Mouse (Mus musculus): ENCODE data around the gene Dnm3.
"Not testable (repeated sequence)": the region's sequence is repeated elsewhere in the genome, so short reads cannot be mapped to it uniquely, and the experiment has no call there.

Dnm3 gene

DNA sequence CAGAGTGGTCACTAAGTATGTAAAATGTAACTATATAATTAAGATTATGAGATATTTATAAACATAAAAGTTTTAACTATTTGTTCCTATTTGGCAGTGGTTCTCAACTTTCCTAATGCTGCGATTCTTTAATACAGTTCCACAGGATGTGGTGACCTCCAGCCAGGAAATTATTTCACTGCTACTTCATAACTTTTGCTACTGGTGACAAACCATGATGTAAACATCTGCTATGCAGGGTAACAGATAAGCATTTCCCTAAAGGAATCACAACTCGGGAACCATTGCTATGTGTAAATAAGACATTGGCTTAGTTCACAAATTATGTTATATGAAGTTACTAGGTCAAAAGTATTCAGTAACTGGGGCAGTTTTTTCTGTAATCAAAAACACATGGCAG, 48.9 kb downstream of the Dnm3 start:
- DNase-seq (ENCODE audit: low spot score) = no peak

DNA sequence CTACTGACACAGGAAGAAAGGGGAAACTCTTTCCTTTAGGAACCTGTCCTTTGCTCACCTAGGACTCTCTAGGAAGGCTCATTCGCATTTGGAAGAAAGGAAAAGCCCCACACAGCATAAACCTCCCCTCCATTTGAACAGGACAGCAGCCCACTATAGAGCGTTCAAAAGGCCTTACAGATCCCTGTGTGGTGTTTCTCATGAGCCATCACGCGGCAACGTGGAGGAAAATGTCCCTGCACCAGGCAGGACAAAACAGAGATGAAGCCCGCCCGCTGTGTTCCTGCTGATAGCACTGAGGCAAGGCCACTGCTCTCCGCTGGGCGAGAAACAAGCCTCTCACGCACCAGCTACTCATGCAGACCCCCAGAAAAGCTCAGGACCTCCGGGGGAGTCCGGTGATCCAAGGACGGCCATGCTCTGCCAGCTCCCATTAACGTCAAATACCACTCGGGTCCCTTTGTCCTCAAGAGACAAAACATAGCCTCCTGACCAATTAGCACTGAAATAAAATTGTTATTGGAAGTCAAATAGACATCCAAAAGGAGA, 51.8 kb downstream of the Dnm3 start:
- no peak for DNase-seq (ENCODE audit: low spot score)

DNA sequence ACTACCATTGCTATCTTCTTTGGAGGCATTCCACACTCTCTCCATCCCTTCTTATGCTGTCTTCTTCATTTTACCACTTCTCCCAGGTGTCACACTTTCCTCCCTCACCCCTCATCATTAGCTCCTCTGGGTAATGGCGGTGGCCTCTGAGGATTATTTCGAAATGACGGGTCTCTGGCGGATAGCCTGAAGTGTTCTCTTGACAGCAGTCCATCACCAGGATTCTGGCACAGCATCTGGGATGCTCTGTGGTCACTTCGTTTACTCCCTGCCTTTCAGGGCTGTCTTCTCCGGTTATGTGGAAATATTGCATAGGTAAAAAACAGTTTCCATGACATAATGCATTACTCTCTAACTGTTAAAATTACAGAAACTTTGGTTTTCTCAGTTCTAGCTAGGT, 55.0 kb downstream of the Dnm3 start:
- no peak for DNase-seq (ENCODE audit: low spot score)

DNA sequence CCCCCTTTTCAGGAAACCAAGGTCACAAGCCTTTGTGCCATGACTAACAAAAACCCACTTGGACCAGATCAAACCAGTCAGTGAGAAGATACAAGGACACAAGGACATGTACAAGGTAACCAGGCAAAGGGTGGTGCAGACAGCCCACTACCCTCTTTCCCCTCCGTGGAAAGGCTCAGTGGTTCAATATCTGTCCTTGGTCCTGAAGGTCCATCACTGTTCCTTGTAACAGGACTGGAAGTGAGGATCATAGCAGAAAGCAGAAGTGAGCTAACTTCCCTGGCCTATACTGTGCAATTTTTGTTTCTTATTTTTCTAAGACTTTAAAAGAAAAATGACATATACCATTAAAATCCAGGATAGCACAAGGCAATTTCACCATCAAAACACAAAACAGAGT, 64.0 kb downstream of the Dnm3 start:
- no peak for DNase-seq (ENCODE audit: low spot score)

DNA sequence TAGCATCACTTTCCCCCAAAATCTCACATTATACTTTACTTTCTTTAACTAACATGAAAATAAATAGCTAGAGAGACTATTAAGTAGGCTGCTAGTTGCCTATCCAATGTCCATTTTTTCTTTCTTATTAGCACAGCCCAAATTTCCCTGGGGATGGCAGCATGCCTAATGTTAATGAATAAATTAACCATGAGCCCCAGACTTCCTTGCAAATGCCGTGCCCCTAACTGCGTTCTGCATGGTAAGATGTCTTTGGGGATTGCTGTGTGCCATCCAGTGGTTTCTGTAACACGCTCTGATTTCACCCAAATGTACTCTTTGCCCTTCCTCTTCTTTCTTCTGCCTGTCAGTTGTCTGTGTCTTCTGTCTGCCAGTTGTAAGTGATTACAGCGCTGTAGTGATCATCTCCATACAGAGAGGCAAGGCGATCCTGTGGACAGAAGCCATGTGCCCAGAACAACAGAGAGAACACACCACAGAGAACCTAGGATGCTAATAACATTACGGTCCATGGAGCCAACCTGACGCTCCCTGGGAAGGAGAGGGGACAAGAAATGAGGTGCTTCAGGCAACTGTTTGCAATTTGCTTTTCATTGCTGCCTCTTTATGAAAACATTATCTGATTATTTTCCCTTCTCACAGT, 64.9 kb downstream of the Dnm3 start:
- no peak for DNase-seq (ENCODE audit: low spot score)

DNA sequence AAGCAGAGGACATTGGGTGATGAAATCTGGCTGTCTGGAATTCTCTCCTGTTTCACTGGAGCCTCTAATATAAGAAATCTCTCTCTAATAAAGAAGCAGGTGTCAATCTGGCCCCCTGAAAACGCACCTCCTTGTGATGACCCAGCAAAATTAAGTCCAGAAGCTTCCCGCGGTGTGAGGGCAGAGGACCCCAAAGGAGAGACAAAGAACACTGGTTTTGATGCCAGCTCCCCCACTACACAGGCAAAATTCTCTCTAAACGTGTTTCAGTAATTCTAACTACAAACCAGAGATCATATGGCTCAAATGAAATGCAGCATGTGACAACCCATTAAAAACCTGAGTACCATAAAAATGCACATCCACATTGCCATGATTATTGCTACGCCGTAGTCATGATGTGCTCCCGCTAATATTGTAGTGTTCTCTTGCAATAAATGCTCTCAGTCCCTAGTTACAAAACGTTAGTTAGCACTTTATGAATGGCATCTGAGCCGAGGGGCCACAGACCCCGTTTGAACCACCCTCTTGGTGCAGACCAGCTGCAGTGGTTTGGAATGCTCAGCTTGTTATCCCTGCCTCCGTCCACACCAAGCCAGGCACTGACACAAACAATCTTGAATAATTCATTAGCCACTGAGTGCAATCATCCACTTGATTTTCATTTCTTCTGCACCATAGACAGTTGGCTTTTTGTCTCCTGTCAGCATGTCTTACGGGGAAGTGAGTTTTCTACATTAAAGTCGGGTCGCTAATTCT, 67.4 kb downstream of the Dnm3 start:
- DNase-seq (ENCODE audit: low spot score) = no peak

DNA sequence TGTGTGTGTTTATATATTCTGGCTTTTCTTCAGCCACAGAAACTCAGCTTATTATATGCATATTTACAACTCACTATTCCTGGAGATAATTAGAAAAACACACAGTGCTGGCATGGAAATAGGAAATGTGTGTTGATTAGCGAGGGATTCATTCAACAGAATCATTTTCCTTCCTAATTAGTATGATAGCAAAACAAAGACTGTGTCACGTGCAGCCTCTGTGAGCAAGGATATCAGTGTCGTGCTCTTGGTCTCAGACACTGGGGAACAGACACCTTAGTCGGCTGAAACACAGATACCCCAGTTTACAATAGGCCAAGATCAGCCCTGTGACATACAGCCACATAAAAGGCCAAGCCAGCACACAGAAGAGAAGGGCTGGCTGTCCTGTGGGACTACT, 83.3 kb downstream of the Dnm3 start:
- DNase-seq (ENCODE audit: low spot score) = no peak

DNA sequence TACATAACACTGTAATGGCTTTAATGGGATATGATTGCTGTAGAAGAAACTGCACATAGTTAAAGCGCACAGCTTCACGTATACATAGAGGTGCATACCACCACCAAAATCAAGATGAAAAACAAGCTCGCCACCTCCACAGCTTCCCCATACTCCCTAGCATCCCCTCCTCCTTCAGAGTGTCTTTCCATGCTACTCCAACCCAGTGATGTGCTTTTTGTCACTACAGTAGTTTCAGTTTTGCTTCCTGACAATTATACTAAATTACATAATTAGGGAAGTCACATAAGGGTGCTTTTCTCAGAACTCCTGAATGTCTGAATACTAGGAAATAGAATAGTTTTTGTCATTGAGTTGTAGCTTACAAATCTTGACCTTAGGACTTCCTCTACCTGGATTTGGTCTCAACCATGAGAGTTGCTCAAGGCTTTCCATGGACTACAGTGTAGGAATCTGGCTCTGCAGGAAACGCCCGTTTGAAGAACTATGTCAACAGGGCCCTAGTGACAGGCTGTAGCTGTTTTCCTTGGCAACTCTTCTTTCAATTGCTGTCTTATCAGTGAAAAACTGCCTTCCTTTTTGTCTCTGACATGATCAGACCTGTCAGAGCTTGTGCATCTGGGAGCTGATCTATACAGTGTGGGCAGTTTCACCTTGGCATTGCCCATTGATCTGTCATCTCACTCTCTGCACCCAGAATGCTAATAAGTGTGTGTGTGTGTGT, 89.2 kb downstream of the Dnm3 start:
- DNase-seq (ENCODE audit: low spot score) = no peak

DNA sequence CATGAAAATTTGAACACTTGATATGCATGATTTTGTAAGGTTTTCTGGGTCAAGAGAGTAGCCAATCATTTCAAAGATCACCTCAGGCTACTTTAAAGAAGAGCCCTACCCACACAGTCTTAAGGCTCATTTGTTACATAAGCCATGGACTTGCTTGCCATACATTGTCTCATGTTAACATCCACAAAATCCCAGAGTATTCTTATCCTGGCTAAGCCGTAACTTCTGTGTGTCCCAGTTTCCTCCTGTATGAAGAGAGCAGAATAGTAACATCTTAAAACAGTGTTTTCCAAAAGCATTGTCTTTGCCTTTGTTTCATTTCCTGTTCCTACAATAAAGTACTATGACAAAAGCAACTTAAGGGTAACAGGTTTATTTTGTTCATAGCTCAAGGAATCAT, 104.8 kb downstream of the Dnm3 start:
- DNase-seq (ENCODE audit: low spot score) = not testable (repeated sequence)

DNA sequence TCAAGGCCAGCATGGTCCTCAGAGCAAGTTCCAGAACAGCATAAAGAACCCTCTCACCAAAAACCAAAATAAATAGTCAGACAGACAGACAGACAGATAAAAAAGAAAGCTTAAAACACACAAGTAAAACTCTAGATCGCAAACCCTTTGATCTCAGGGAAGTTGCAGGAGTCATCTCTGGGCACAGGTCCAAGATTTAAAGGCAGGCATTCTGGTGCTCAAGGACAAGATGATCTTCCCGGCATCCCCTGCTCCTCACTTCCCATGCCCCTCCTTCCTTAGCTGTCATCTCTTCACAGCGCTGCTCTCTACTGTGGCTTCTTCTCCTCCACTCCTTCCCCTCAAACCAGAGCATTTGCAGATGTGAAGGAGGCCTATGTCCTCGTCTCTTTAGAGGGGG, 108.1 kb downstream of the Dnm3 start:
- no peak for DNase-seq (ENCODE audit: low spot score)

DNA sequence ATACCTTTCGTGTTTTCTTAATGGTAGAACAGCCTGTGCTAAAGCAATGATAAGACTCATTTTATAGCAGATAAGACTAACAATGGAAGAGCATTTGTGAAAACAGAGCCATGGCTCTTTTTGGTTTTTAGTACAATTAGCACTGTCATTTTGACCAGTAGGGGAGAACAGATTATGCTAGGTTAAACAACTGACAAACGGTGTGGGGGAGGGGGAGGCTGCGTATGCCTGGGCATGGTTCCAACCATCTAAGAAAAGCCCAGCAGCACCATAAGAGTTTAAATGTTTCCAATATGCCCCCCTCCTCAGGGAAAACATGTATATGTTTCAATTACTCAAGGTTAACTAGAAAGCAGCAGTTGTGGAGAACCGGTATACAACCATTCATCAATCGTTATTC, 115.9 kb downstream of the Dnm3 start:
- DNase-seq (ENCODE audit: low spot score) = no peak

DNA sequence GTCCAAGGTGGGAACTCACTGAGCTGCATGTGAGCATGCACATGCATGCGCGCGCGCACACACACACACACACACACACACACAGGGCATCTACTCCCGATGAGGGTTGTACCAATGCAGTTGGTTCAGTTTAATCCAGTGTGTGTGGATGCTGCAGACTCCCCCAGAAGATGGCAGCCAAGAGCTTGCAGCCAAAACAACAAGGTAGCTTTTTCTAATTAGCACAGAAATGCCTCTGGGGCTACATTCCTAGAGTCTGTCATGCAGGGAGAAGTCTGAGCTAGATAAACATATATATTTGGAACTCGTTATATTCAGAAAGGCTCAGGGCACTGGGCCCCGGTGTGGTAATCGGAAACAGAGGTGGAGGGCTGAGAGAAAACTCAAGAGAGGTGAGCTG, 118.6 kb downstream of the Dnm3 start:
- DNase-seq (ENCODE audit: low spot score) = no peak

DNA sequence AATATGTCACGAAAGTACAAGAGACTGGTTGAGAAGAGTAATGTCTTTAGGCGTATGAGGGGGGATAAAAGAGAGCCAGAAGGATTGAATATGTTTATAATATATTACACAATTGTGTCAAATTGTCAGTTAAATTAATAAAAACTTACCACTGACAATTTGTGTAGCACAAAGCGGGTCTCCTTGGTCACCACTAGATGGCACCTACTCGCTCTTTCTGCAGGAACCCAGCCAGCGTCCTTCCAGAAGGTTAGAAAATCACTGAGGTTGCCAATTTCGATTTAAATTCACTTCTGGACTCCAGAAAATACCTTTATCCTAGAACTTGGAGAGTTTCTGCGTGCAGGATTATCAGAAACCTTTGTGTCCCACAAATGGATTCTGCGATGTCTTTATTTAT, 119.8 kb downstream of the Dnm3 start:
- DNase-seq (ENCODE audit: low spot score) = no peak

DNA sequence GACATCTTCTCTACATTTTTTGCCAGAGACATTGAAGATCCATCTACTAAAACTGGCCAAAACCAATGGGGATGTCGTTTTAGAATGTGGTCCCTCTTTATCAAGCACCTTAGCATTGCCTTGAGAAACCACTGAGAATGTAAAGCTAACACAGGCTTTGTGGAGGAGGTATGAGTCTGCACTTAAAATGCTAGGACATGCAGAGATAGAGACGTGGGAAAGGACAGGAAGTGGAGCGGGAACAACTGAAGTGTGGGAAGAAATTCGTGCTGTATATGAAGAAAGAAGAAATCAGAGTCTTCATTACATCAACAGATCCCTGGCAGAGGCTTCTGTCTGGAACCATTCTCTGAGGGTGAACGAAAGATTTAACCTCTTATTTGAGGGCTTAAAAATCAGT, 121.4 kb downstream of the Dnm3 start:
- no peak for DNase-seq (ENCODE audit: low spot score)

DNA sequence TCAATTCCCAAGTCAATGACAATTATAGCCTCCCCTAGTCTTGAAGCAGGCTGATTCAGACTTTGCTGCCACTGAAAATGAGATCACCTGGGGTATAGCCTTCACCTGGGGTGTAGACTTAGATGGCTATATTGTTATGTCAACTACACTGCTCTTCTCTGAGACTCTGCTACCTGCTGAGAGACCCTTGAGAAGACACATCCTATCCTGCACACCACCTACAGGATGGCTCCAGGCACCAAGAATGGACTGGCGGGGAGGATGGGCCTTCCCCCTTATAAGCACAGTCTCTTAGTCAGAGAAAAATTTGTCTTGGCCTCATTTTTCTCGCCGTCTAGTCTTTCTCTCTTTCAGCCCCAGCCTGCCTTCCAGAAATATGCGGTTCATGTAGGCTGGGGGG, 123.1 kb downstream of the Dnm3 start:
- no peak for DNase-seq (ENCODE audit: low spot score)

DNA sequence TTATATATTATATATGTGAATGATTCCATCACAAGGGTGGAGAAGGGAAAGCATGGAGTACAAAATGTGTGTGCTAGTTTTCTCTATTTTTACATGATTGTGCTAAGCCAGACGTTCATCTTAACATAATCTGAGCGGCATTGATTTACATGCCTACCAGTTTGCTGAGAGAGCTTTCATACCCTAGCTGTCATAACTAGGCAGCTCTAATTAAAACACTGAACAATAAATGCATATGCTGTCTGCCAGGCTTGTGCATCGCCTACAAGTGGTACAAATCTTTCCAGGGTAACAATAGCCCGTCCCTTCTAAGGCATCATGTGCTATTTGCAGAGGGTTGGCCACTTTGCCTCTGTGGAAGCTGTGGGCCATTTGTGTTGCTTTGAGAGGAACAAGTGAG, 124.0 kb downstream of the Dnm3 start:
- no peak for DNase-seq (ENCODE audit: low spot score)

DNA sequence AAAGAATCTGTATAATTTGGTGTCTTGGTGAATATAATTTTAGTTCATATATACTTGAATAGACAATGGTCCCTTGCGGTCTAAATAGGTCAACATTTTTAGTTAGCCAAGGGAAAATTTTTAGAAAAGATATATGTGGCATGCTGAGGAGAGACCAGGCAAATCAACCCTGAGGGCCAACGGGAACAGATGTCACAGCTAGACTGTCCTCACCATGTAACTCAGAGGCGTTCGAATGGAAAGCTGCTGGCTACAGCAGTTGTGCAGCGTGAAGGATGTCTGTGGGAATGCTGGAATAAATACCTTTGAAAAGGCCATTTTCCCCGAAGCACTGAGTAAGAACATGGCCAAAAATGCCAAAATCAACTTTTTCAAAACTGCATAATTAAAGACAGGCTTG, 128.5 kb downstream of the Dnm3 start:
- DNase-seq (ENCODE audit: low spot score) = no peak

DNA sequence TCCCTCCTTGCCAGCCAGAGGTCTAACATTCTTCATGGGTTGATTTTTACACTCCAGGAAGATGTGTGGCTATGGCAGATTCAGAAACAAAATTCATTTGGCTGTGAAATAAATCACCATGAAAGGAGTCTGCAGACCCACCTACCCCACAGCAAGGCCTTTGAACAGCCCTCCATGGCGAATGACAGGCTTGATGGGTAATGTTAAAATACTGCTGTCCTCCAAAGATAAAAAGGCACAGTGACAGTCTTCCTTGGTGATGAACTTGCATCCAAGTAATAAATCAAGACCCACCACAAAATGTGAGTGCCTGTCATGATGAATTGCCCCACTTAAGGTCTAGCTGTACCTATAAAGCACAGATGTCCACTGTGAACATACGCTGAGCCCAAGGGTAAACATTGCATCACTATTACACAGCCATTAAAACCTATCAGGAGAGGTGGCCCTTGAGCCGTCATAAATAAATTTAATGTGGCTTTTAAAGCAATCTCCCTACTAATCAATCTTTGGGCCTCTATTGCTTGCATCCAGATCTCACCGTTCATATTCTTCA, 131.3 kb downstream of the Dnm3 start:
- DNase-seq (ENCODE audit: low spot score) = no peak

DNA sequence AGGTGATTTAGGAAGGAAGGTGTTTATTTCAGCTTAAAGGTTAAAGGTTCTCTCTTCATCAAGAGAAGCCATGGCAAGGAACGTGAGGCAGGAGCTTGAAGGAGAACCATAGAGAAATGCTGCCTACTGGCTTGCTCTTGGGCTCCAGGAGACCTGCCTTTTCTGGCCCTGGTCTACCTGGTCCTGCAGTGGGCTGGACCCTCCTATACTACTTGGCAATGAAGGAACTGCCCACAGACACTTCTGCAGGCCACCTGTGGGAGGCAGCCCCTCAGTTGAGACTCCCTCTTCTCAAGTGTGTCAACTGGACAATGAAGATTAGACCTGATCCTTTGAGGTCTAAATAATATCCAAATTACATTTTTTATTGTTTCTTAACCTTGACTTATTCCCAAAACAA, 140.7 kb downstream of the Dnm3 start:
- DNase-seq (ENCODE audit: low spot score) = no peak

DNA sequence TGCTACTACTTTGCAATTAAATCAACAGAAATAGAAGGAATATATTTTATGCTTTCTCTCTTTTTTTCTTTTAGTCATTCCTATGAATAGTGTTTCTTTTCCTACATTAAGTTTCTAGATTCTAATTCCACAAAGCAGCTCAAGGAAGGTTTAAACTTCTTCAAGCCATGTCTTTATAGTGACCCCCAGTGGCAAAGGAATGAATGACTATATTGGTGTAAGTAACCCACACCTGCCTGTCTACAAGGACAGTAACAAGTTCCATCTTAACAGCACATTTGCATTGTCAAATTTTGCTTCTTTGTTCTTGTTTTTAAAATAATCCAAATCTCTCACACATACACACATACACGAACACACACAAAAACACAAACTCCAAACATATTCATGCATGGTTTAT, 141.2 kb downstream of the Dnm3 start:
- no peak for DNase-seq (ENCODE audit: low spot score)

DNA sequence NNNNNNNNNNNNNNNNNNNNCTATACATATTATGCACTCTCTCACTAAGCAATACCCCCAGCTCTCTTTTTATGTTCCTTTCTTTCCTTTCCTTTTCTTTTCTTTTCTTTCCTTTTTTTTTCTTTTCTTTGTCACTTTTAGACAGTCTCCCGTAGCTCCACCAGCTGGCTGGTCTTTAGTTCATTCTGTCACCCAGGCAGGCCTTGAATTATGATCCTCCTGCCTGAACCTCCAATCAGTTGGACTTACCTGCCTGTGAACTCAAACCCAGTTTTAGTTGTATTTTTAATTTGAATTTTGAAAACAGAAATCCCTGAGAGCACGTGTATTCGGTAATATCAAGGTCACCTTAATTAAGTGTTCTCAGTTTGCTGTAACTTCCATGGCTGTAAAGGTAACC, 141.6 kb downstream of the Dnm3 start:
- no peak for DNase-seq (ENCODE audit: low spot score)

DNA sequence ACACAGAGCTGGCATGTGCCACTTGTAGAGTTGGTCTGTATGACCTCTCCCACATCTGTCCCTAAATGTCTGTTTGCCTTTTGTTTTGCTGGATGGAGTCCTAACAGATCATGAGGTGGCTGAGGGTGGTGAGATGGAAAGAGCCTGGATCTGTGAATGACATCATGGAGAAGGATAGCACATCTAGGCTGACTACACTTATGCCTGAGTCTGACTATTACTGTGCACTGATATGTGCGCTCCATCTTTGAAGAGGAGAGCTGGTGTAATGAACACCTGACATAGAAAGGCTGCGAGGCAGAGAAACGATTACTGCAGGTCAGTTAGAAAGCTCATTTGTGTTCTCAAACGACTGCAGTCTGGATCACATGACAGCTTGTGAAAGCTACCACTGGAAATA, 149.2 kb downstream of the Dnm3 start:
- DNase-seq (ENCODE audit: low spot score) = no peak

DNA sequence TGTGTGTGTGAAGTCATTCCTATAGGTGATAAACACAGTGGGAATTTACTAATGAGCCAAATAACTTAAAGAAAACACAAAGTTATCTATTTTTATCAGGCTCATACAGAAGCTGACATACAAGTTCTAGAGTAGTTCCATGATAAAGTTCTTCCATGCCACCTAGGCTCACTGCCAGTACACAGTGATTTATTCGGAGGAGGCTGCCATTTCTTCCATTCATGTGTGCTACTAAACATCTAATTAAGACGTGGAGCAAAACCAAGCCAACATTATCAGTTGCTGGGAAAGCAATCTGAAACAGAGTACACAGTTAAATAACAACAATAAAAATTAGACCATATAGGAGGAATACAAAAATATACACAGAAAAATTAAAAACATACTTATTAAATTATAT, 150.2 kb downstream of the Dnm3 start:
- no peak for DNase-seq (ENCODE audit: low spot score)
